Mouse (Mus musculus) layer of hippocampus, adult 11-12 months (tissue): ENCODE results near the gene Tet3.

Experiments
- DNase-seq: peaks from one replicate; pipeline ENCODE4 v3.0.0; 2022; ENCODE audit warnings: low spot score

Gene Tet3

GRCm38 (mm10) chr6:83325525-83326393 is 133.1 kb downstream of the Tet3 start, which contains the start of the genes Mthfd2 and Mob1a:
TSS of gene Mthfd2 (minus strand) at chr6:83325908.
TSS of gene Mob1a (plus strand) at chr6:83326016.
- peak; percentile 94 for DNase-seq

- no peak for DNase-seq
Observed at GRCm38 (mm10) chr6:83323652-83324419, 135.0 kb downstream of the Tet3 start.

- DNase-seq, result no peak
Observed at GRCm38 (mm10) chr6:83322794-83323193, 136.1 kb downstream of the Tet3 start.

- DNase-seq, result no peak
Observed at GRCm38 (mm10) chr6:83321927-83322326, 137.0 kb downstream of the Tet3 start.

GRCm38 (mm10) chr6:83317108-83317741 is 141.7 kb downstream of the Tet3 start:
- peak; percentile 92 for DNase-seq

- no peak for DNase-seq
Observed at GRCm38 (mm10) chr6:83316022-83316421, 142.9 kb downstream of the Tet3 start.

GRCm38 (mm10) chr6:83315293-83315692 is 143.6 kb downstream of the Tet3 start:
- DNase-seq, result no peak

GRCm38 (mm10) chr6:83312514-83312913 is 146.4 kb downstream of the Tet3 start:
- DNase-seq, result no peak
